Mouse (Mus musculus) embryonic facial prominence, embryonic 13.5 days (tissue): ENCODE data around the gene Ick. TPM values are rescaled to one million over a fixed set of nuclear protein-coding genes. Genes with fewer than 3 reads are reported as not detected.

Experiments used
- ATAC-seq: fragments of 200-750 bp; cut with Nextera tagmentation; 2 replicates; pipeline ENCODE4 v1.8.0; 2017; ENCODE audit warnings: low read depth; ENCODE audit not compliant: insufficient number of reproducible peaks, insufficient read depth, low FRiP score, low TSS enrichment
- H3K27ac ChIP-seq: fragments of 300-500 bp; sonication (generic); 2 replicates; pipeline ENCODE4 v1.5.1; 2015; ENCODE audit warnings: moderate library complexity, mild to moderate bottlenecking, inconsistent platforms
- H3K27me3 ChIP-seq: fragments of 300-500 bp; sonication (generic); 2 replicates; pipeline ENCODE4 v1.6.1; 2015; ENCODE audit warnings: mild to moderate bottlenecking, inconsistent platforms
- H3K36me3 ChIP-seq: fragments of 300-500 bp; sonication (generic); 2 replicates; pipeline ENCODE4 v1.6.1; 2015; ENCODE audit warnings: mild to moderate bottlenecking, inconsistent platforms
- H3K4me1 ChIP-seq: fragments of 300-500 bp; sonication (generic); 2 replicates; pipeline ENCODE4 v1.6.1; 2015; ENCODE audit warnings: inconsistent platforms
- H3K4me2 ChIP-seq: fragments of 300-500 bp; sonication (generic); 2 replicates; pipeline ENCODE4 v1.6.1; 2015; ENCODE audit warnings: moderate library complexity, mild to moderate bottlenecking, inconsistent platforms
- H3K4me3 ChIP-seq: fragments of 300-500 bp; sonication (generic); 2 replicates; pipeline ENCODE4 v1.5.1; 2015; ENCODE audit warnings: mild to moderate bottlenecking, inconsistent platforms
- H3K9ac ChIP-seq: fragments of 300-500 bp; sonication (generic); 2 replicates; pipeline ENCODE4 v1.6.1; 2015; ENCODE audit warnings: mild to moderate bottlenecking, inconsistent platforms
- H3K9me3 ChIP-seq: fragments of 300-500 bp; sonication (generic); 2 replicates; pipeline ENCODE4 v1.6.1; 2016; ENCODE audit warnings: inconsistent platforms
- WGBS: fragments of 180-500 bp; shearing (Covaris S2); methylation state at CpG from one replicate; pipeline ENCODE4 v1.1.7; 2015; ENCODE audit warnings: mixed read lengths; 5-methylcytosine and 5-hydroxymethylcytosine counted together
- polyA plus RNA-seq: library from polyadenylated mRNA; unstranded; fragments of >200 nt; fragmentation: Nextera tagmentation; extraction: Ambion mirVana; gene quantifications from 2 replicates; pipeline ENCODE4 v1.2.1, GENCODE M21; 2015

Ick gene
- polyA plus RNA-seq, 1 experiment from 2014 or later, result 34.5 TPM

DNA sequence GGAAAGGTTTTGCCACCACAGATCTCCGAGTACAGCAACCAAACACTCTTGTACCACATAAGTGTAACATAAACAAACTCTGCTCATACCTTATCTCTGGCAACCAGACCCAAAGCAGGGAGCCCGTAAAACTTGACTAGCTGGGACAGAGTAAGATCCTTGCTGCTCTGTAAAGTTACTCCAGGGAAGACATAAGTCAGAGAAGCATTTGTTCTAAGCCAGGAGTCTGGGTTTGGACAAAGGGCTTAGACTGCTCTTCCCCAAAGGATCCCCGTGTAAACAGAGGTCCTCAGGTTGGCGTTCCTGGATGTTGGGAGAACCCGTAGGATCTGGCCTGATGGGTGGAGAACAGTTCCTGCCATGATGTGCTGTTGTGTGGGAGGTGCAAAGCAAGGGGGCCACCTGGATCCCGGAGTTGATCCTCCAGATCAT is 3.5 kb upstream of the Ick start:
- 80% methylated on average over 6 of the region's 6 CpGs for WGBS
- H3K9ac ChIP-seq, result no peak overlapping the region
- ATAC-seq, result no peak
- H3K4me2 ChIP-seq, result no peak overlapping the region
- peaks cover 24% of the 10 kb centered on the region for H3K36me3 ChIP-seq
- H3K27me3 ChIP-seq, result no peaks in the 10 kb centered on the region
- H3K4me1 ChIP-seq, result peaks cover 21% of the 10 kb centered on the region
- H3K4me3 ChIP-seq, result no peak overlapping the region
- no peaks in the 10 kb centered on the region for H3K9me3 ChIP-seq
- no peak overlapping the region for H3K27ac ChIP-seq

DNA sequence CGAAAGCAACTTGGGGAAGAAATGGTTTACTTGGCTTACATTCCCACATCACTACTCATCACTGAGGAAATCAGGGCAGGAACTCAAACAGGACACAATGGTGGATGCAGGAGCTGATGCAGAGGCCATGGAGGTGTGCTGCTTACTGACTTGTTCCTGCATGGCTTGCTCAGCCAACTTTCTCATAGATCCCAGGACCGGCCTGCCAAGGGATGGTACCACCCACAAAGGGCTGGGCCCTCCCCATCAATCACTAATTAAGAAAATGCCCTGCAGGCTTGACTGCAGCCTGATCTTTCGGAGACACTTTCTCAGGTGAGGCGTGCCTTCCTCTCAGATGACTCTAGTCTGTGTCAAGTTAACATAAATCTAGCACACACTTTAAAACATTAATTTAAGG is 2.2 kb upstream of the Ick start:
- H3K9ac ChIP-seq, result no peak overlapping the region
- H3K27me3 ChIP-seq, result no peaks in the 10 kb centered on the region
- WGBS, result 67% methylated on average over 4 of the region's 4 CpGs
- peak overlapping the region; percentile 91 for H3K4me3 ChIP-seq
- H3K36me3 ChIP-seq, result peaks cover 13% of the 10 kb centered on the region; the same call in 1 of the 2 replicates
- no peaks in the 10 kb centered on the region for H3K9me3 ChIP-seq
- peaks cover 21% of the 10 kb centered on the region for H3K4me1 ChIP-seq
- ATAC-seq, result no peak
- peak overlapping the region; percentile 89 for H3K4me2 ChIP-seq
- no peak overlapping the region for H3K27ac ChIP-seq

DNA sequence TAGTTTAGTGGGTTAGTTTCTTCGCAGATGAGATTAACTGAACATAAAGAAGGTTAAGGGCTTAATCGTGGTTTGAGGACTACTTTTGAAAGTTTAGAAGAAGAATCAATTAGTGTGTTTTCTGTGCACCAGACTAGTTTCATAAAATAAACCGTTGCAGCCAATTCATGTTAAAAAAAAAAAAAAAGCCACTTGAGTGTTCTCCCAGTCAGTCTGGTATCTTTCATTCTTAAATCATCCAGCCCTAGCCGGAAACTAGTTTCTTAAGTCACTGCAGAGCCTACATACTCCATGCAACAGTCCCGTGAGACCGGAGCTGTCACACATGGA is 1.4 kb upstream of the Ick start:
- no peak for ATAC-seq
- Histone ChIP-seq H3K36me3 (peaks cover 10% of the 10 kb centered on the region; the same call in 1 of the 2 replicates), H3K9ac (peak overlapping the region; percentile 93), H3K9me3 (no peaks in the 10 kb centered on the region), H3K27ac (peak overlapping the region; percentile 95; the same call in 1 of the 2 replicates), H3K27me3 (no peaks in the 10 kb centered on the region), H3K4me2 (peak overlapping the region; percentile 89), H3K4me3 (peak overlapping the region; percentile 91), H3K4me1 (peaks cover 21% of the 10 kb centered on the region)
- WGBS, result 18% methylated on average over 6 of the region's 6 CpGs

DNA sequence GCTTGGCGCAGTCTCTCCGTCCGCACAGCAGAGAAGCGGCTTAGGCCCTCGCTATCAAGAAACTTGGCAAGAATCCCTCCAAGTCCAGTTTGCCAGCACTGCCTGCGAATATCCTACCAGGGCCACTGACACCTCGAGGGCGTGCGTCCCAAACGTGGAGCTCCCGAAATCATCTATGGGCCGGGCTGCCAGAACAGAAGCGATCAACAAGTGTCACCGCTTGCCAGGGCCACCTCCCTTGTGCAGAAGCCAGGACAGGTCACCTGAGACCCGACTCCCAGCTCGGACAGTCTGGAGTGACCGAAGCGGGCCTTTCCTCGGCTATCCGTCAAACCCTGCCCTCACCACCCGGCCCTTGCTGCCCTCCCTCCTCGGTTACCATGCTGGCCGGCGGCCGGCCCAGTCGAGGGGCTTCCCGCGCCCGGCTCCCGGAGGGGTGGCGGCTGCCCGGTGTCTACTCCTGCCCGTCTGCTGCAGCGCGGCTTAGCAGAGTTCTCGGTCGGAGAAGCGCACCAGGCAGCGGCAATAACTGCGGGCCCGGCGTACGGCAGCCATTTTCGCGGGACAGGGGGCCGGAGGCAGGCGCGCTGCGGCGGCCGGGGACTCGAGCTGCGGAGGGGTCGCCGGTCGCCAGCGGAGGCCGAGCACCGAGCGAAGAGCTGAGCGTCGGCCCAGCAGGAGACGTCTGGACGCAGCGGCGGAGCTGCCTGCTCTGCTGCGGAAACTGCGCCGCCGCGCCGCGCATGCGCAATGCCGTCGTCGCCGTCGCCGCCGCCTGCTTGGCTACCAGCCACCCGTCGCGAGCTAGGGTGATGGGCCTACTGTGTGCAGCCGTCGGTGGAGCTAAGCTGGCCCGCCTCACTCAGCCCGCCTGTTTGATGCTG is 838 bp upstream of the Ick start:
- H3K9ac ChIP-seq, result peak overlapping the region; percentile 93
- H3K27ac ChIP-seq, result peak overlapping the region; percentile 95
- whole genome bisulfite sequencing, result under 1% methylated on average over 88 of the region's 88 CpGs
- peak overlapping the region; percentile 89 for H3K4me2 ChIP-seq
- H3K27me3 ChIP-seq, result no peaks in the 10 kb centered on the region
- peak overlapping the region; percentile 91 for H3K4me3 ChIP-seq
- H3K4me1 ChIP-seq, result peaks cover 25% of the 10 kb centered on the region
- ATAC-seq, result peak; percentile 79
- no peaks in the 10 kb centered on the region for H3K9me3 ChIP-seq
- H3K36me3 ChIP-seq, result peaks cover 7% of the 10 kb centered on the region; the same call in 1 of the 2 replicates

DNA sequence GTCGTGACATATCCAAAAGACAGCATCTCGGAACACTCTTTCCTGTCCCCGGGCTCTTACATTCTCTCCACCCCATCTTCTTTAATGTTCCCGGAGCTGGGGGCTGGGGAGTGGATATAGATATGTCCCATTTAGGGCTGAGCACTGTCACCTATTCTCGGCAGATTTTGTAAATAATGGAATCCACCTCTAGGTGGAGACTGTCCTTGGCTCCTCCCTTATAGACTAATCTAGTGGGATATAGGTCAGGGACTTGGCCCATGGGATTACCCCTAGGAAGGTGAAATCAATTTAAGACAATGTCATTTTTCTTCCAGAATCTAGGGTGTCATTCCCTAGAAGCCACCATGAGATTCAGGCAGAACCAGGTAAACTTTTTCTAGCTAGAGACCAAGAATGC is 664 bp downstream of the Ick start:
- H3K27me3 ChIP-seq, result no peaks in the 10 kb centered on the region
- ATAC-seq, result no peak
- 0 out of 2 replicates have a peak, but pooled peaks cover 2% of the 10 kb centered on the region for H3K36me3 ChIP-seq
- H3K4me2 ChIP-seq, result peak overlapping the region; percentile 89
- 37% methylated on average over 5 of the region's 5 CpGs for WGBS
- H3K27ac ChIP-seq, result no peak overlapping the region
- H3K4me3 ChIP-seq, result peak overlapping the region; percentile 91
- H3K4me1 ChIP-seq, result peaks cover 33% of the 10 kb centered on the region
- no peaks in the 10 kb centered on the region for H3K9me3 ChIP-seq
- H3K9ac ChIP-seq, result peak overlapping the region; percentile 69; the same call in 1 of the 2 replicates

DNA sequence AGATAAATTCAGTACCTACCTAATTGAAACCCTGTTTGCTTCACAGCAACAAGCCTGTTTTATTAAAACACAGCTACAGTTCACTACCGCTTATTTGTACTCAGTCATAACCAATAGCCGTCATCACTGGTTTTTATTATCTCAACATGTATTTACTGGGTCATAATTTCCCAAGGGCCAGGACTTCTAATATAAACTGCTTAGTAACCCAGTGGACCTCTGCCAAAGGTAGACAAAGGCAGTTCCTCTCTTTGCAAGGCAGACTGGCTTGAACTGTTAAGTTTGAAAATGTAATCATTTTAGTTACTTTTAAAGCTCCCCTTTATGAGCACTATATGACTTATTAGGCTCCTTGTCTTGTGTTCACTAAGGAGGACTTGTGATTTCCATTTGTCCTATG is 2.5 kb downstream of the Ick start:
- Histone ChIP-seq H3K36me3 (peaks cover 3% of the 10 kb centered on the region), H3K9me3 (no peaks in the 10 kb centered on the region), H3K9ac (no peak overlapping the region), H3K4me2 (no peak overlapping the region), H3K27ac (no peak overlapping the region), H3K4me1 (peaks cover 40% of the 10 kb centered on the region), H3K4me3 (no peak overlapping the region), H3K27me3 (no peaks in the 10 kb centered on the region)
- no peak for ATAC-seq
- WGBS, result 85% methylated on average over 2 of the region's 2 CpGs

DNA sequence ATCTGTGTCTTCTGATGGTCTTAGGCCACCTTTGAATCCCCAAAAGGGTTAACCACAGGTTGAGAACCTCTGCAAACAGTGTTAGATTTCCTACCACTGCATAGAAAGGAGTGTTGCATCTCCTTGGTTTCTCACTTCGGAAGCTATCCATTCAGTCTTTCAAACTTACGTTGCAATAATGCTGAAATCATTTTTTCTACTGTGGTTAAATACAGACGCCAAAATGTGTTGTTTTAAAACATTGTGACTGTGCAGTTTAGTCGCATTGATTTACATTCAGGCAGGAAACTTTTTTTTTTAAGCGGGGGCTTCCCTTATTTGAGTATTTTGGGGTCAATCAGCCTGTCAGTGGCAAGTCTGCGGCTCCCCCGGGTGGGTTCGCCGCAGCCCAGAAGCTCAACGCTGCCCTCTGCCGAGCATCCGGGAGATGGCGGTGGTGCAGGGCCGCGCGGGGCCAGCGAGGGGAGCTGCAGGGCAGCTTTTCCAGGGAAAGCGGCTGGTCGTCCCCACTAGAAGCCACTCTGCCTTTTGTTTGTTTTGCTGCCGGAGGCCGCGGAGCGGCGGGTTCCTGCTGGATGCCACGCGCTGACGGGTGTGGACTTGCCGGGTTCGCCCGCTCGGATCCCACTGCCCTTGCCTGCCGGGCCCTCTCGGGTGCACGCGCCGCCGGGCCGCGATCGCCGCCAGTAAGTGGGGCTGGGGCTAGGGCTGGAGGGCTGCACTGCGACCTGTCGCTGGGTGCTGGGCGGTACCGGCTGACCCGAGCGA is 4.0 kb downstream of the Ick start:
- Histone ChIP-seq H3K9ac (peak overlapping the region; percentile 98), H3K36me3 (peaks cover 10% of the 10 kb centered on the region), H3K4me2 (peak overlapping the region; percentile 71), H3K9me3 (no peaks in the 10 kb centered on the region), H3K4me3 (peak overlapping the region; percentile 88), H3K4me1 (peaks cover 31% of the 10 kb centered on the region), H3K27me3 (no peaks in the 10 kb centered on the region), H3K27ac (peak overlapping the region; percentile 97)
- ATAC-seq, result peak; percentile 80
- 2% methylated on average over 47 of the region's 47 CpGs for WGBS

DNA sequence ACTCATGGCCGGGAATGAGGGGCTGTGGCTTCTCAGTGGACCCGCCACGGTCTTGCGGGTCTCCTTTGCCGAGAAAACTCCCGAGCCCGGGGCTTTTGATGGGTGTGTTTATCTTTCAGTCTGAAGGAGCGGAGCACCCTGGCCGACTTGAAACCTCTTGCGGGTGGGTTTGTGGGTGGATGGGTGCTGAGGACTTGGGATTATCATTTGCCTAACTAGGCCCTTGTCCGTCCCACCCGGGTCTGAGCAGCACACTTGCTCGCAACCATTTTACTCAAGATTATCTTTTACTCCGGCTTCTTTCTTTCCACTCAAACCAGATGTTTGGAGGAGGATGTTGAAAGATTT is 4.5 kb downstream of the Ick start:
- WGBS, result under 1% methylated on average over 14 of the region's 14 CpGs
- Histone ChIP-seq H3K9me3 (no peaks in the 10 kb centered on the region), H3K27me3 (no peaks in the 10 kb centered on the region), H3K4me3 (peak overlapping the region; percentile 88), H3K9ac (peak overlapping the region; percentile 98), H3K4me2 (peak overlapping the region; percentile 71), H3K27ac (peak overlapping the region; percentile 97), H3K4me1 (peaks cover 31% of the 10 kb centered on the region), H3K36me3 (peaks cover 14% of the 10 kb centered on the region)
- 0 out of 2 replicates have a peak, but pooled peaks have one; percentile 4 for ATAC-seq

DNA sequence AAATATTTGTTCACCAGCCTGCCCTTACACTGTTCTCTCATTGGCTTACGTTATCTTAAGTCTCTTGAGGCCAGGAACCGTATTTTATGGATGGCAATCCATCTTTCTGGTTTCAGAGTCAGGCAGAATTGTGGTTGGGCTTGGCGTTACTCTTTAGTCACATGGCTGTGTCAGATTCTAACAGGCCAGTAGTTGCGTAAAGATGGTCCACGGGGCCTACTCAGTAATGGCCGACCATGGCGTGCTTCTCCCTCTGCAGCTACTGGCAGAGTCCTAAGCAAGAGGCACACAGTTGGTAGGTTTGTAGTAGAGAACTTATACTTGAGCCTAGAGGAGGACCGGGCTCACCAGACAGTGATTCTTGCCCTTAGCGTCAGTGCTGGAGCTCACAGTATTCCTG is 6.8 kb downstream of the Ick start:
- H3K4me3 ChIP-seq, result no peak overlapping the region
- peaks cover 24% of the 10 kb centered on the region for H3K4me1 ChIP-seq
- peaks cover 20% of the 10 kb centered on the region for H3K36me3 ChIP-seq
- no peak overlapping the region for H3K4me2 ChIP-seq
- 91% methylated on average over 9 of the region's 9 CpGs for WGBS
- no peak for ATAC-seq
- no peak overlapping the region for H3K9ac ChIP-seq
- no peak overlapping the region for H3K27ac ChIP-seq
- H3K27me3 ChIP-seq, result no peaks in the 10 kb centered on the region
- H3K9me3 ChIP-seq, result no peaks in the 10 kb centered on the region

DNA sequence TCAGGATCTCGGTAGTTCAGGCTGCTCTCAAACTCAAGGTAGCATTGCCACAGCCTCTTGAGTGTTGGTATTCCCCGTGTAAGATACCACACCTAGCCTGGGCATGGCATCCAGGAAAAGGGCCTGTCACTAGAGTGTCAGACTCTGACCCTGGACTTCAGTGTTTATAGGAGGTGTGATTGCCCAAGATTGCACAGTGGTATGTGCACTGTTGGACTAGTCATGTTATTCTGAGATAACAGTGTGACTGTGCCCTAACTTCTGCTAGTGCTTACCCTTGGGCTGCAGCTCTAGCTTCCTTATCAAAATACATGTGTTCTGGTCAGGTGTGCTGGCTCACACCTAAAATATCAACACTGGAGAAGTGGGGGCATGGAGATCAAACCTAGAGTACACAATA is 8.7 kb downstream of the Ick start:
- H3K4me3 ChIP-seq, result no peak overlapping the region
- H3K27ac ChIP-seq, result no peak overlapping the region
- no peak overlapping the region for H3K4me2 ChIP-seq
- 94% methylated on average over 2 of the region's 2 CpGs for WGBS
- H3K36me3 ChIP-seq, result peaks cover 24% of the 10 kb centered on the region
- H3K9ac ChIP-seq, result no peak overlapping the region
- peaks cover 23% of the 10 kb centered on the region for H3K4me1 ChIP-seq
- no peak for ATAC-seq
- H3K9me3 ChIP-seq, result no peaks in the 10 kb centered on the region
- H3K27me3 ChIP-seq, result no peaks in the 10 kb centered on the region

DNA sequence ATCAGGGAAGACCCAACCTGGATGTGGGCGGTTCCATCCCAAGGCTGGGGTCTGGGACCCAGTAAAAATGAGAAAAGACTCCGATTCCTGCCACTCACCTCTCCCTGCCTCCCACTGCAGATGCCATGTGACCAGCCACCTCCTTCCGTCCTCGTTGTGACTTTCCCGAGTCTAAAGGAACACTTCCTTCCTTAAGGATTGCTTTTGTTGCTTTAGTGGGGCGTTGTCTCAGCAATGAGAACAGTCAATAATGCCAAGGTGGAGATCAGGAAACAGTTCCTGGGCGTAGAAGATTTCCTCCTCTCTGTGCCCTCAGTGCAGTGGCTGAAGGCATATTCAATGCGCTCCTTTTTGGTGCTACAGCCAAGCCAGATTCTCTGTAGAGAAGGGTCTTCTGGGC is 12.4 kb downstream of the Ick start:
- 84% methylated on average over 8 of the region's 8 CpGs for whole genome bisulfite sequencing
- ATAC-seq, result no peak
- no peaks in the 10 kb centered on the region for H3K27me3 ChIP-seq
- H3K36me3 ChIP-seq, result peaks cover 34% of the 10 kb centered on the region
- H3K9ac ChIP-seq, result no peak overlapping the region
- 0 out of 2 replicates have a peak, but pooled peaks cover 5% of the 10 kb centered on the region for H3K4me1 ChIP-seq
- H3K4me3 ChIP-seq, result no peak overlapping the region
- H3K9me3 ChIP-seq, result no peaks in the 10 kb centered on the region
- H3K27ac ChIP-seq, result no peak overlapping the region
- no peak overlapping the region for H3K4me2 ChIP-seq
